22 mouse cellular contexts compared by ENCODE assay signal in genomic region chr5:25556363-25556762, GRCm38 (mm10). TPM values are rescaled to one million over a fixed set of nuclear protein-coding genes. Genes with fewer than 3 reads are reported as not detected.
"Had no signal": no experiment of that assay in that cellular context is flagged by ENCODE, and none has a peak within 500 bp of the region (broad histone marks: within the 10 kb centered on the region; RNA-seq: fewer than 3 reads in every experiment).

No protein-coding gene starts in this region.

- H3K4me1 ChIP-seq: lung, embryonic 15.5 days; midbrain, embryonic 10.5 days; midbrain, embryonic 12.5 days; neural tube, embryonic 13.5 days; neural tube, embryonic 15.5 days; stomach, embryonic 15.5 days had no signal

- H3K9me3 ChIP-seq: lung, embryonic 15.5 days; midbrain, embryonic 10.5 days; midbrain, embryonic 12.5 days; neural tube, embryonic 13.5 days; neural tube, embryonic 15.5 days; stomach, embryonic 15.5 days had no signal

- H3K9ac ChIP-seq: liver, postnatal 0 days; lung, embryonic 15.5 days; midbrain, embryonic 12.5 days; neural tube, embryonic 13.5 days; neural tube, embryonic 15.5 days; stomach, embryonic 15.5 days had no signal

- DNase-seq: lung, adult 2 months; lung, postnatal 4 days; midbrain, embryonic 14.5 days; retina, postnatal 1 day; right cerebral cortex, adult 18-20 months; right cerebral cortex, postnatal 14 days; thymus, adult 2 months; thymus, postnatal 25 days; thymus, postnatal 4 days had no signal

- H3K27me3 ChIP-seq: lung, embryonic 15.5 days; midbrain, embryonic 12.5 days; neural tube, embryonic 13.5 days; neural tube, embryonic 15.5 days; stomach, embryonic 15.5 days had no signal

- H3K36me3 ChIP-seq: lung, embryonic 15.5 days; midbrain, embryonic 10.5 days; midbrain, embryonic 12.5 days; neural tube, embryonic 13.5 days; neural tube, embryonic 15.5 days; stomach, embryonic 15.5 days had no signal

- H3K4me3 ChIP-seq: lung, embryonic 15.5 days; midbrain, embryonic 10.5 days; midbrain, embryonic 12.5 days; myocyte; neural tube, embryonic 13.5 days; neural tube, embryonic 15.5 days; stomach, embryonic 15.5 days had no signal

- H3K27ac ChIP-seq: lung, embryonic 15.5 days; midbrain, embryonic 10.5 days; midbrain, embryonic 12.5 days; neural tube, embryonic 13.5 days; neural tube, embryonic 15.5 days; stomach, embryonic 15.5 days; stomach, postnatal 0 days had no signal

RNA-seq across cellular contexts. Expression of gene Cct8l1, which starts 40.5 kb away (rescaled TPM):
- total RNA-seq: megakaryocyte-erythroid progenitor cell, adult 5-6 weeks had no signal
- polyA plus RNA-seq: liver, postnatal 0 days; lung, adult 2 months; lung, embryonic 15.5 days; lung, postnatal 0 days; midbrain, embryonic 10.5 days; midbrain, embryonic 12.5 days; midbrain, embryonic 14.5 days; myocyte; neural tube, embryonic 11.5 days; spleen, adult 2 months; stomach, embryonic 15.5 days had no signal
